Mouse (Mus musculus): ENCODE results near the gene Cdc20b.
A peak's percentile ranks its signal among the peaks of the same experiment; 100 is the strongest.
"Not testable (repeated sequence)": the region's sequence is repeated elsewhere in the genome, so short reads cannot be mapped to it uniquely, and the experiment has no call there.

Cdc20b gene

DNA sequence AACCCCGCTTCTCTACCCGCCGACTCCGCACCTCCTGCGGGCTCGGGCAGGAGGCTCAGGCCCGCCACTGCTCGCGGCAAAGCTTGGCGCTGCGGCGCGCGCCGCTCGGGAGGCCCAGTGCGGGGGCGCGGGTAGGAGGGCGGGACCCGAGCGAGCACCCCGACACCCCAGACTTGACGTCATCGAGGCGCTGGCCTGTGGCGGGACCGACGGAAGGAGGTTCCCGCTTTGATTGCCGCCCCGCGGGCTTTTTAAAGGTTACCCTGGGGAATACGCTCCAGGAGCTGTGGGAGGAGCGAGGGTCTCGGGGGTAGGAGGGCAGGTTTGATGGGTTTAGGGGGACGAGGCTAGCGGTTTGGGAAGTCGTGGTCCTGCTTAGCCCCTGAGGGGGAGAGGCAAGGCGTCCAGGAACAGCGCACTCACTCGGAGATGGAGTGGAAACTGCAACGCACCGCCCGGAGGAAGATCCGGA is at the start of gene Cdc20b:
Gene Cdc20b (plus strand): TSS at position 162 of the 472 bp plus-strand sequence.
- peak; percentile 31 for DNase-seq

DNA sequence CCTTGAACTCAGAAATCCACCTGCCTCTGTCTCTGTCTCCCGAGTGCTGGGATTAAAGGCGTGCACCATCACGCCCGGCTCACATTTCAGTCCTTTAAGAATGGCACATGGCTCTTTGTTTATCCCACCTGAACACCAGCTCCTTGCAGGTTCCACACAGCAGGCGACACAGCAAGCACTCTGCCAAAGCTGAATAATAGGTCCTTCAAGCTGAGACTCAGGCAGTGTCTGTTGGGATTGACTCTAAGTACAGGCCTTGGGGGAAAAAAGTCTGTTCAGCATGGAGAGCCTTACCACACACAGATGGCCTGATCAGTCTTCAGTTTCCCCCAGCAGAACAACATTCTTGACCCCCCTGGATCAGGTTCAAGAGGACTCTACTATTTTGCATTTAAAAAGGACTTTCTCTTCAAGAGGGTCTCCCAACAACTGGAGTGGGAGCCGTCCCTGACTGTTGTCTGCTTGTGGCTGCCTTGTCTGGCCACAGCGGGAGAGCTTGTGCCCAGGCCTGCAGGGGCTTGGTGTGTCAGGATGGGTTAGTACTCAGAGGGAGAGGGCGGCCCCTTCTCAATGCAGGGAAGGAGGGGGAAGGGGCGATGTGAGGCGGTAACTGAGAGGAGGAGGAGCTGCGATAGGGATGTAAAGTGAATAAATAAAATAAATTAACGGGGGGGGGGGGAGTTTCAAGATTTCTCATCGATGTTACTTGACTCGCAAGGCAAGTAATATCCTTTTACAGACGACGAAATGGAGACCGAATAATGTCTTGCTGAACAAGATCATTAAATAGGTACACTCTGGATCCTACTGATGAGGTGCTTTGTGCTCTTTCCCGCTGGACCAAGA is 49.1 kb upstream of the Cdc20b start:
- no peak for DNase-seq

DNA sequence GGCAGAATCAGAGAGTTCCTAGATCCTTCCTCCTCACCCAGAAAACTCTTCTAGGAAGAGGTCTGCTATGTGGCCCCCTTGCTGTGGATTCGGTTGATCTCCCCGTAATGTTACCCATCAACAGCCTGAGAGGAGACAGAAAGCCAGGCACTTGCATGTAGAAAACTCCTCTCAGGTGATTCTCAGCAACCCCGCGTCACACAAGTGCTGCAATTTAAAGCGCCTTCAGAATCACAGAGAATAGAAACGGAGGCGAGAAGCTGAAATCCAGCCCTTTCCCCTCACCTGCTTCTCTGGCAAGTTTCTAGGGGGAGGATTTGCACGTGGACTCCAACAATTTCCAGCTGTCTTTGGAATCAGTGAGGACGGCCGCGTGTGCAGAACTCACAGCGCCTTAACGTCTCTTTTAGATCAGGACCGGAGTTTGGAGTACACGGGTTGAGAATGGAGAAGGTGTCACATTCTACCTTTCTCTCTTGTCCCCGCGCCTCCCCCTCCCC is 48.4 kb upstream of the Cdc20b start:
- no peak for DNase-seq

- DNase-seq = peak; percentile 70
Observed at GRCm38 (mm10) chr13:112987532-112987943, 47.4 kb upstream of the Cdc20b start, which contains the start of gene Ccno. Gene Ccno, plus strand, starts transcription at chr13:112987802.

GRCm38 (mm10) chr13:112987991-112988390 is 46.9 kb upstream of the Cdc20b start:
- no peak for DNase-seq

DNA sequence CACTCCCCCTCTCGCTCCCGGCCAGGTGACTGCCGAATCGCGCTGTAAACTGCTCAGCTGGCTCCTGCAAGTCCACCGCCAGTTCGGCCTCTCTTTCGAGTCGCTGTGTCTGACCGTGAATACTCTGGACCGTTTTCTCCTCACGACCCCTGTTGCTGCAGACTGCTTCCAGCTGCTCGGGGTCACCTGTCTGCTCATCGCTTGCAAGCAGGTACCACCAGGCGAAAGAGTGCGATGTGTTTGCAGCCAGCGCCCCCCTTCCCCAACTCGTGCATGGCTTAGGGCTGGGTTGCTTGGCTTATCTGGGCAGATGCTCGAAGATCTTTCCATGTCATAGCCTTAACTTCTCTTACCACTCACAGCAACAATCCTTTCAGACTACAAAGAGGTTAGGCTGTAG is 46.0 kb upstream of the Cdc20b start:
- no peak for DNase-seq

GRCm38 (mm10) chr13:112989541-112989940 is 45.4 kb upstream of the Cdc20b start:
- DNase-seq = no peak

DNA sequence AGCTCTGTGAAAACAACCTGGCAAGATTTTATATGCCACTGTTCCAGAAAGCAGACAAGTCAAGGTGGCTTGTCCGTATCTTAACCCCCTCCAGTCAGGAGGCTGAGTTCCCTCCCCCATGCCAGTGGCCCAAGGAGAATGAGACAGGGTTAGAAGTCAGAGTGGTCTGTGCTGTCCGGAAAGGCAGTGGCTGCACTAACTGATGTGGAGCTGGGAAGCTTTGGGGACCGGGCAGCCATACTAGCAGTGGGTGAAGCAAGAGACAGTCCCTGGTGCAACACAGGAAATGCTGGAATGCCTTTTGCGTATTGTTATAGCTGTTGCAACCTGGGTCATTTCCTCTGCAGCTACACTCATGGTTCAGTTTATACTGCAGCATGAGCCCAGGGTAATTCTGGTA is 44.6 kb upstream of the Cdc20b start:
- no peak for DNase-seq

GRCm38 (mm10) chr13:112993531-112994152 is 41.3 kb upstream of the Cdc20b start, which contains the start of gene Mcidas:
Gene Mcidas, plus strand, starts transcription at chr13:112993845.
- no peak for DNase-seq

DNA sequence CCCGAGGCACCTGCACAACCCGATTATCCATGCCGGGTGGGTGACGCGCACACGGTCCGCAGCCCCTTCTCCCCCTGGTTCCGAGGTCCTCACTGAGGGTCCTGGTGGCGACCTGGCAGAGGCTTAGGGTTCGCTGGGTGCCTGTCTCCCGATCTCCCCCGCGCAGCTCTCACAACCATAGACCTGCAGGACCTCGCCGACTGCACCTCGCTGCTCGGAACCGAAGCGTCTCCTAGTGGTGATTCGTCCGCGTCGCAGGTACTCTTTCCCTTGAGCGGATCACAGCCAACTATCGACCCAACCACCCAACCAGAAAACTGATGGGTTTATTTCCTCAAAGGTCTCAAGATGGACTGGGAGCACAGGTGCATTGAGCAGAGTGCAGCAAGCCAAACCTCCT is 40.7 kb upstream of the Cdc20b start:
- DNase-seq = peak; percentile 27

DNA sequence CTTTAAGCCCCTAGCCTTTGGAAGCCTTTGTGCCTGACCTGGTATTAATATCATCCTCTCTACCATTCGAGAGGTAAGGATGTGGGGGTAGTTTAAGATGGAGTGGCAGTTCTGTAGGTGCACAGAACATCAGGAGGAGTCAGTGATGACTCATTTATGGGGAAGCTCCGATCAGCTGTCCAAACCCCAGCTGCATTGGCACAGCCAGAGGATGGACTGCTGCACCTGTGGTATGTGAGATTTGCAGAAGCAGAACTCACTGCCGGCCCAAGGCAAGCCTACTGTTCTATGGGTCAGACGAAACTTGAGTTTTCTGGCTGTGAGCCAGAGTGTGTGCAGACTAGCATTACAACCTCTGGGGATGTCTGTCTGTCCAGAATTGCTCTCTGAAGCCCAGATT is 38.5 kb upstream of the Cdc20b start:
- DNase-seq = no peak

- no peak for DNase-seq
Observed at GRCm38 (mm10) chr13:112997369-112997768, 37.5 kb upstream of the Cdc20b start.

DNA sequence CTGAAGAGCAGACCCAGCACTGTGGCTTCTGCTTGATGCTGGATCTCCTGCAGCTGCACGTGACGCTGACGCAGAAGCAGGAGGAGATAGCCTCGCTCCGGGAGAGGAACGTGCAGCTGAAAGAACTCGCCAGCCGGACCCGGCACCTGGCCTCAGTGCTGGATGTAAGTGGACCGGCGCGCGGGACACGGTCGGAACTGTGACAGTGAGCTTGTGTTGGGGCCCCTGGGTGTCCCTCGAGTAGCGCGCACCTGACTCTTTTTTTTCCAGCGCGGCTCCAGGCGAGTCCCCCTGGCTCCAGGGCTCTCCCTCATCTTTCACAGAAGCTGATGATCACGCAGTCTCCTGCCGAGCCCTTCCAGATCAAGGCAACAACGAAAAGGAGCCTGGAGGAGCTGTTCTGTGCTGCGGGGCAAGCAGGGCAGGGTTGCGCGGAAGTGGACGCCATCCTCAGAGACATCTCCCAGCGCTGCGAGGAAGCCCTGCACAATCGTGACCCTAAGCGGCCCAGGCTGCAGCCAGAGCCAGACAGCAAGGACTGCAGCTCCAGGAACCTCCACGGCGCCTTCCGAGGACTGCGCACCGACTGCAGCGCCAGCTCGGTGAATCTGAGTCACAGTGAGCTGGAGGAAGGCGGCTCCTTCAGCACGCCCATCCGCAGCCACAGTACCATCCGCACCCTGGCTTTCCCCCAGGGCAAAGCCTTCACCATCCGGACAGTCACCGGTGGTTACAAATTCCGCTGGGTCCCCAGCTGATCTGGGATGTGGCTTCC is 36.3 kb upstream of the Cdc20b start:
- no peak for DNase-seq

DNA sequence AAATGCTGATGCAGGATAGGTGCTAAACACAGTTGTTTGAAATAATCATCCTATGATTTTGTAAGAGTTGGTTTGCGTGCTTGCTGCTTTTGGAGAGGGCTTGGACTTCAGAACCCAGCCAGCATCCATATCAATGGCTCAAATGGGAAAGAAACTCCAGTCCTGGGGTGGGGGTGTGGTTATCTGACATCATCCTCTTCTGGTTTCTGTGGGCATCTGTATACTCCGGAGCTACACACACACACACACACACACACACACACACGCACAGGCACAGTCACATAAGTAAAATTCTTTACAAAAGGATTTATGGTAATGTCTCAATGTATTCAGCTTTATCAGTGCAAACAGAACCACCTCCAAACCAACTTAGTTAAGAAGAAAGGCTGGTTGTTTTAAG is 34.8 kb upstream of the Cdc20b start:
- DNase-seq = no peak

DNA sequence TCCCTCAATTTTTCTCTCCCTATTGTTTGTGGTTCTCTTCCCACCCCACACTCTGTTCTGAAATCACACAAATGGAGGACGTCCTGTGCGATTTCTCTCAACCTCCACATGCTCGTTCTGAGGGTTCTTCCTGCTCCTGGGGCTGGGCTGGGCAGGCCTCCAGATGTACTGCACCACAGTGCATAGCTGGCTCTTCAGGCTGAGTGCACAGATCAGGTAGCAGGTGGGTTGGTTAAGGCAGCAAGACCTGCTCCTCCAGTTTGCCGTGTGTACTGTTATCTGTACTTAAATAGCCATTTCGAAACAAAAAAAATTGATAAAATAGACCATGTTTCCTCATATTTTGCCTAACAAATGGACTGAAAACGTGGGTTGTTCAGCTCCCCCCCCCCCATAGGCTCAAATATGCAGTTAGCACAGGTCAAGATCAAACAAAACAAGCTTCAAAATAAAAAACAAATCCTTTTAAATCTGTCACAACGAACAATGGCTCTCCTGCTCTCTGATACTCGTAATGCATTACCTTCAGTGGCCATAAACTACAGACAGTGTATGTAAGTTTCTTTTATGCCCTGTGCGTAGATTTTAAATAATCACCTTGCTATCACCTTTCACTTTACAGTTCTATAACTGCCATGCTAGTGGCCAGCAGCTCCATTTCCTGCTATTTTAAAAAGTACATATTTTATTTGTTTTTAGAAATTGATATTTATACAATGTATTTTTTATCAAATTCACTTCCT is 34.2 kb upstream of the Cdc20b start:
- no peak for DNase-seq

DNA sequence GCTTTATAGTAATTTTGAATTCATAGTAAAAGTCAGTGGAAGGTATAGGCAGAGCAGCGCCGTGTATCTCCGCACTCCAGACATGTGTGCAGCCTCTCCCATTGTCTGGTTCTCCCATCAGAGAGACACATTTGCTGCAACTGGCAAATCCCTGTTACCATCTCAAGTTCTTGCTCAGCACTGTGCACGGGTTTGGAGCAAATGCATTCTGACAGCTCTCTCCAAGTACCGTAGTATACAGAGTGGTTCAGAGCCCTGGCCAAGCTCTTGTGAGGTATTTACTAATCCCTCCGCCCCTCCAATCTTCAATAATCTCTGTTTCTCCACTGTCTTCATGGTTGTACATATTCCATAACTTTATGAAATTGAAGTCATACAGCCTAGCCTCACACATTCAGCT is 22.2 kb upstream of the Cdc20b start:
- DNase-seq = no peak

- DNase-seq = not testable (repeated sequence)
Observed at GRCm38 (mm10) chr13:113013174-113013953, 21.5 kb upstream of the Cdc20b start.

GRCm38 (mm10) chr13:113021521-113021920 is 13.4 kb upstream of the Cdc20b start:
- DNase-seq = no peak

DNA sequence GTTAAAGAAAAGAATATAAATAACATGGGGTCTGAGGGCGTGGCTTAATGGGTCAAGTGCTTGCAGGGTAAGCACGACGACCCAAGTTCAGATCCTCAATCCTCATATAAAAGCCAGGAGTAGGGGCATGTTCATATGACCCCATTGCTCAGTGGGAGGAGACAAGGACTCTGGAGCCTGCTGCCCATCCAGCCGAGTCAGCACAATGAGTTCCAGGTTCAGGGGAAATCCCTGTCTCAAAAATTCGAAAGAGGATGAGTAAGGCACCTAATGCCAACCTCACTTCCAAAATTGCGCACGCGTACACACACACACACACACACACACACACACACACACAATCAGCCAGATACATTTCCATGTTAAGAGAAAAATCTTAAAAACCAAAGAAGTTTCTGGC is 12.4 kb upstream of the Cdc20b start:
- no peak for DNase-seq

GRCm38 (mm10) chr13:113023274-113024143 is 11.4 kb upstream of the Cdc20b start:
- no peak for DNase-seq

DNA sequence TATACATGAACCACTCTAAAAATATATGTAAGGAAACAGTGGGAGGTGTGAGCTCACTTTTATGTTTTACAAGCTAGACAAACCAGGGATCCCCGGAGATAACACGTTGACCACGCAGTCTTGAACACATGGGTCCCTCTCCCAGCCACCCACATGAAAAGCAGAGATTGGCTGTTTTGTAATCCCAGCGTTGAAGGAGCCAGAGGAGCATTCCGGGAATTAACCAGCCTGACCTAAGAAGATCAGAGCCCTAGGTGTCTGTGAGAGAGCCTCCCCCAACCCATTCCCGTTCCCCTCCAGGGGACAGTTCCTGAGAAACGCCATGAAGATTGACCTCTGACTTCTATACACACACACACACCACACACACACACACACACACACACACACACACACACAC is 3.6 kb upstream of the Cdc20b start:
- no peak for DNase-seq
